Mouse (Mus musculus): ENCODE measurements around the gene Prc1. TPM values are rescaled to one million over a fixed set of nuclear protein-coding genes. Genes with fewer than 3 reads are reported as not detected.

The Prc1 gene
- polyA plus RNA-seq, 1 experiment from 2014 or later: 109 TPM

GRCm38 (mm10) chr7:80267764-80268163, 26.5 kb upstream of the Prc1 start:
- WGBS: 63% methylated on average over 1 of the region's 1 CpGs
- no peak for ATAC-seq (ENCODE audit: insufficient number of reproducible peaks, low FRiP score, low TSS enrichment, low read depth)
- no peak overlapping the region for H3K27ac ChIP-seq (replicated peaks)
- no peaks in the 10 kb centered on the region for H3K27me3 ChIP-seq
- H3K4me1 ChIP-seq: peaks cover 20% of the 10 kb centered on the region
- H3K4me3 ChIP-seq (replicated peaks): no peak overlapping the region
- H3K9ac ChIP-seq: no peak overlapping the region
- H3K4me2 ChIP-seq (replicated peaks): no peak overlapping the region
- no peaks in the 10 kb centered on the region for H3K9me3 ChIP-seq (replicated peaks)
- peaks cover 40% of the 10 kb centered on the region for H3K36me3 ChIP-seq

- Histone ChIP-seq H3K27ac (replicated peaks) (peak within 1 kb of the TSS; percentile 59; the same call in 1 of the 2 replicates), H3K27me3 (no peaks in the 10 kb centered on the region)
- 4% methylated on average over 21 of the region's 21 CpGs for WGBS
These were observed 25.1 kb upstream of the Prc1 start, which contains the start of gene Vps33b for GRCm38 (mm10) chr7:80268897-80269750. Gene Vps33b, plus strand, starts transcription at chr7:80269649.

DNA sequence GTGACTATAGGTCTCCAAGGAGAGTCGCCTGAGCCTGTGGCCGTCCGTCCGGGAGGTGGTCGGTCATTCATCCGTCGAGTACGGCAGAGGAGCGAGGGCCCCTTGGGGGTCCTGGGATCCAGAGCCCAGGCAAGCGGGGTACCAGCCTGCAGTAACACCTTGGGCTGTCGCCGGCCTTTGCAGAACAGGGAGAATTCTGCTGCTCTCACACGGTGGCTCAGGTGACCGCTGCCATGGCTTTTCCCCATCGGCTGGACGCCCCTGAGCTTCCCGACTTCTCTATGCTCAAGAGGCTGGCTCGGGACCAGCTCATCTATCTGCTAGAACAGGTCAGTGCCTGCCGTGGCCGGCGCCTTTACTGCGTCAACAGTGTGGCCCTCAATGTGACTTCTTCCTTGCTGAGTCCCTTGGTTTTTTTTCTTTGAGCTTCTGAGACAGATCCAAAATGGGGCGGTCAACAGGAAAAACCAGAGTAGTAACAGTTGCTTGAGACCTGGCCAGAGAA, 24.4 kb upstream of the Prc1 start:
- peaks cover 20% of the 10 kb centered on the region for H3K4me1 ChIP-seq
- peak overlapping the region; percentile 79 for H3K4me2 ChIP-seq (replicated peaks)
- ATAC-seq (ENCODE audit: insufficient number of reproducible peaks, low FRiP score, low TSS enrichment, low read depth): peak; percentile 56; the same call in 1 of the 2 replicates
- H3K9me3 ChIP-seq (replicated peaks): 0 out of 2 replicates have a peak, but pooled peaks cover 4% of the 10 kb centered on the region
- no peaks in the 10 kb centered on the region for H3K27me3 ChIP-seq
- peak overlapping the region; percentile 57 for H3K4me3 ChIP-seq (replicated peaks)
- 1% methylated on average over 23 of the region's 23 CpGs for WGBS
- H3K9ac ChIP-seq: peak overlapping the region; percentile 37
- H3K27ac ChIP-seq (replicated peaks): no peak overlapping the region
- H3K36me3 ChIP-seq: peaks cover 43% of the 10 kb centered on the region

More at GRCm38 (mm10) chr7:80268897-80269750, 25.1 kb upstream of the Prc1 start, which contains the start of gene Vps33b:
- H3K36me3 ChIP-seq: peaks cover 43% of the 10 kb centered on the region
- peaks cover 20% of the 10 kb centered on the region for H3K4me1 ChIP-seq
- ATAC-seq (ENCODE audit: insufficient number of reproducible peaks, low FRiP score, low TSS enrichment, low read depth): peak; percentile 86
- H3K9me3 ChIP-seq (replicated peaks): no peaks in the 10 kb centered on the region
- H3K9ac ChIP-seq: peak within 1 kb of the TSS; percentile 37
- peak within 1 kb of the TSS; percentile 79 for H3K4me2 ChIP-seq (replicated peaks)
- H3K4me3 ChIP-seq (replicated peaks): peak within 1 kb of the TSS; percentile 57

- peaks cover 52% of the 10 kb centered on the region for H3K36me3 ChIP-seq
- H3K9ac ChIP-seq: no peak overlapping the region
- peaks cover 18% of the 10 kb centered on the region for H3K4me1 ChIP-seq
- no peak overlapping the region for H3K27ac ChIP-seq (replicated peaks)
- H3K4me2 ChIP-seq (replicated peaks): no peak overlapping the region
- no peaks in the 10 kb centered on the region for H3K27me3 ChIP-seq
- peaks cover 9% of the 10 kb centered on the region; the same call in 1 of the 2 replicates for H3K9me3 ChIP-seq (replicated peaks)
- 87% methylated on average over 2 of the region's 2 CpGs for WGBS
- no peak for ATAC-seq (ENCODE audit: insufficient number of reproducible peaks, low FRiP score, low TSS enrichment, low read depth)
- no peak overlapping the region for H3K4me3 ChIP-seq (replicated peaks)
These were observed 20.8 kb upstream of the Prc1 start for GRCm38 (mm10) chr7:80273456-80273855.

DNA sequence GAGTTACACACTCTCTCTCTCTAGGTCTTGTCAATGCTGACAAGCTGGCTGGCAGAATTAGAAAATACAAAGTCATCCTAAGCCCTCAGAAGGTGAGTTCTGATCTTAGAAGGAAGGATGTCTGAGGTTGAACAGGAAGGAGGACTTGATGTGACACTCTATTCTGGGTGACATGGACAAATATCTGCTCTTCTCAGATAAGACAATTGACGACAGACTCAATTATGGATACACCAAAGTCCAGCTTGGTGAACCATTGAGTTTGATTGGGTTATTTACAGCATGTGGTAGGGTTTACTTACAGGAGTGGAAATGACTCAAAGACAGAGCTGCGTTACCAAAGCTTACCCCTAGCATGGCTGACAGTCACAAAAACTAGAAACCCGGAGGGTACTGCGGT, 17.9 kb upstream of the Prc1 start:
- Histone ChIP-seq H3K27ac (replicated peaks) (no peak overlapping the region), H3K4me2 (replicated peaks) (no peak overlapping the region), H3K9ac (no peak overlapping the region), H3K4me3 (replicated peaks) (no peak overlapping the region), H3K27me3 (no peaks in the 10 kb centered on the region), H3K4me1 (no peaks in the 10 kb centered on the region), H3K9me3 (replicated peaks) (peaks cover 9% of the 10 kb centered on the region; the same call in 1 of the 2 replicates), H3K36me3 (peaks cover 77% of the 10 kb centered on the region)
- no peak for ATAC-seq (ENCODE audit: insufficient number of reproducible peaks, low FRiP score, low TSS enrichment, low read depth)
- WGBS: 97% methylated on average over 4 of the region's 4 CpGs

GRCm38 (mm10) chr7:80280032-80280431, 14.2 kb upstream of the Prc1 start:
- peaks cover 83% of the 10 kb centered on the region for H3K36me3 ChIP-seq
- no peak overlapping the region for H3K4me3 ChIP-seq (replicated peaks)
- H3K9me3 ChIP-seq (replicated peaks): peaks cover 2% of the 10 kb centered on the region; the same call in 1 of the 2 replicates
- 84% methylated on average over 10 of the region's 10 CpGs for WGBS
- H3K4me2 ChIP-seq (replicated peaks): no peak overlapping the region
- ATAC-seq (ENCODE audit: insufficient number of reproducible peaks, low FRiP score, low TSS enrichment, low read depth): no peak
- no peaks in the 10 kb centered on the region for H3K27me3 ChIP-seq
- H3K9ac ChIP-seq: no peak overlapping the region
- no peak overlapping the region for H3K27ac ChIP-seq (replicated peaks)
- H3K4me1 ChIP-seq: no peaks in the 10 kb centered on the region

DNA sequence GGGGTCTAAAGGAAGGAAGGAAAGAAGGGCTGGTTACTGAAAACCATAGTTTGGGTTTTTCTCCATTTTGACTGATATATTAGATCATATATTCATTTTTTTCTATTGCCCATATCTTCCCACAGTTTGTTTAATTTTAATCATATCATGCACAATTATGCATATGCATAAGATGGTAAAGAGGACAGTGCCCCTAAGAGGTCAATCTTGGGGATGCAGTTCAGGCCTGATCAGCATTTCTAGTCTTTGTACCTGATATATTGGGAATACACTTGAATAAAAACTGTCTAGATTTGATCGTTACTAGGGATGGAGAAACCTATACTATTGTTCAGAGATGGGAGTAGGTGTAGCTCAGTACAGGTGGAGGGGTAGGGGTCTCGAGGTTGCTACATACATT, 13.3 kb upstream of the Prc1 start:
- Histone ChIP-seq H3K9me3 (replicated peaks) (no peaks in the 10 kb centered on the region), H3K27ac (replicated peaks) (no peak overlapping the region), H3K4me1 (no peaks in the 10 kb centered on the region), H3K36me3 (peaks cover 86% of the 10 kb centered on the region), H3K9ac (no peak overlapping the region), H3K4me2 (replicated peaks) (no peak overlapping the region), H3K4me3 (replicated peaks) (no peak overlapping the region), H3K27me3 (no peaks in the 10 kb centered on the region)
- 88% methylated on average over 2 of the region's 2 CpGs for WGBS
- no peak for ATAC-seq (ENCODE audit: insufficient number of reproducible peaks, low FRiP score, low TSS enrichment, low read depth)

DNA sequence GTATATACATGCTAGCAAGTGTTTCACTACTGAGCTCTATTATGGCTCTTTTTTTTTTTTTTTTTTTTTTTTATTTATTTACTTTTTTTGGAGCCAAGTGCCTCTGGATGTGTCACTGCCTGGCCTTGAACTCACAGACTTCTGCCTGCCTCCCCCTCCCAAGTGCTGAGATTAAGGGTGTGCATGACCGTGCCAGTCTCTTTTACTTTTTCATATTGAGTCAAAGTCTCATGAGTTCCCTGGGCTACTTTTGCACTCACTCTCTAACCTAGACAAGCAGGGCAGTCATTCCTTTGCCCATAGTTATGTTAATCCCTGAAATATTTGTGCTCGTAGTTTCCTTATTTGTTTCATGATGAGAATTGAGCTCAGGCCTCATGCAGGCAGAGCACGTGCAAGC, 12.6 kb upstream of the Prc1 start:
- Histone ChIP-seq H3K36me3 (peaks cover 86% of the 10 kb centered on the region), H3K27me3 (no peaks in the 10 kb centered on the region), H3K27ac (replicated peaks) (no peak overlapping the region), H3K9ac (no peak overlapping the region), H3K9me3 (replicated peaks) (no peaks in the 10 kb centered on the region), H3K4me3 (replicated peaks) (no peak overlapping the region), H3K4me2 (replicated peaks) (no peak overlapping the region), H3K4me1 (no peaks in the 10 kb centered on the region)
- ATAC-seq (ENCODE audit: insufficient number of reproducible peaks, low FRiP score, low TSS enrichment, low read depth): no peak
- 78% methylated on average over 3 of the region's 3 CpGs for WGBS

DNA sequence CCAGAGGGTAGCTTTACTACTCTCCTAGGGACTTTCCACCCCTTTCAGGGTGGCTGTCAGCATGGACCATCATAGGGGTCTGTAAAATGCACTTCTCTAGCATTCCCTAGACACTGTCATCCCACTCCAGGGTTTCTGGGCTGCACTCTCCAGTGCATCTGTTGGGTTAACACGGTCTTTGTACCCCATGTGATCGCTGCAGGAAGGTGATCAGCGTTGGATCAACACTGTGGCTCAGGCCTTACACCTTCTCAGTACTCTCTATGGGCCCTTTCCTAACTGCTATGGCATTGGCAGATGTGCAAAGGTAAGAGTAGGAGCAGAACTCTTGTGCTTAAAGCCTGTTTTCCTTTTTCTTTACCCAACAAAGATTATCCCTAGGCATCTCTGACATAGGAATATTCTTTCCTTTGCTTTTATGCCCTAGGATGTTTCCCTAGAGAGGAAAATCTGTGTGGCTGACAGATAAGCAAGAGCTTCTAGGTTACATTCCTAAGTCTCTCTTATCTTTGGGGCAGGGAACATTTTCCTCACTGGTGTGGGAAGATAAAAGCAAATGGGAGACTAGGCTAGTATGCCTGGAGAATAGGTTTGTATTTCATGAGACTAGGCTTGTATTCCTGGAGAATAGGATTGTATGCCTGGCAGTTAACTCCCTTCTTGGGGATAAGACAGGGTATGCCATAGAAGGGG, 10.9 kb upstream of the Prc1 start:
- Histone ChIP-seq H3K4me3 (replicated peaks) (no peak overlapping the region), H3K27me3 (no peaks in the 10 kb centered on the region), H3K36me3 (peaks cover 87% of the 10 kb centered on the region), H3K4me2 (replicated peaks) (no peak overlapping the region), H3K9ac (no peak overlapping the region), H3K4me1 (no peaks in the 10 kb centered on the region), H3K9me3 (replicated peaks) (no peaks in the 10 kb centered on the region), H3K27ac (replicated peaks) (no peak overlapping the region)
- ATAC-seq (ENCODE audit: insufficient number of reproducible peaks, low FRiP score, low TSS enrichment, low read depth): no peak
- 76% methylated on average over 3 of the region's 3 CpGs for WGBS

GRCm38 (mm10) chr7:80284391-80284790, 9.9 kb upstream of the Prc1 start:
- Histone ChIP-seq H3K27ac (replicated peaks) (no peak overlapping the region), H3K4me1 (no peaks in the 10 kb centered on the region), H3K36me3 (peaks cover 85% of the 10 kb centered on the region), H3K4me2 (replicated peaks) (no peak overlapping the region), H3K9ac (no peak overlapping the region), H3K9me3 (replicated peaks) (no peaks in the 10 kb centered on the region), H3K27me3 (no peaks in the 10 kb centered on the region), H3K4me3 (replicated peaks) (no peak overlapping the region)
- 89% methylated on average over 5 of the region's 5 CpGs for WGBS
- ATAC-seq (ENCODE audit: insufficient number of reproducible peaks, low FRiP score, low TSS enrichment, low read depth): no peak

DNA sequence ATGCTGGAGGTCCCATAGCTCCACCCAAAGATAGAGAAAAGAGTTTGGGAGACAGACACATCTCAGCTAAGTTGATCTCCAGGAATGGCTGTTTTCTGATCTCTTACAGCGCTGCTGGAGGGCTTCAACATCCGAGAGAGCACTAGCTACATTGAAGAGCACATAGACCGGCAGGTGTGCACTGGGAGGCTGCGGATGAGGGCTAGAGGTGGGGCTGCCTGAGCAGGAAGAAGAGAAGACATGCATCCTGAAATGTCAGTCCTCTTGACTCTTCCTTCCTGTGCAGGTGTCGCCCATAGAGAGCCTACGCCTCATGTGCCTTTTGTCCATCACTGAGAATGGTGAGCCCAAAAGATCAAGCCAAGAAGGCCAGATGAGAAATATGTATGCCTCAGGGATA, 8.5 kb upstream of the Prc1 start:
- Histone ChIP-seq H3K4me2 (replicated peaks) (no peak overlapping the region), H3K27me3 (no peaks in the 10 kb centered on the region), H3K4me1 (no peaks in the 10 kb centered on the region), H3K27ac (replicated peaks) (no peak overlapping the region), H3K9me3 (replicated peaks) (no peaks in the 10 kb centered on the region), H3K4me3 (replicated peaks) (no peak overlapping the region), H3K36me3 (peaks cover 78% of the 10 kb centered on the region), H3K9ac (no peak overlapping the region)
- no peak for ATAC-seq (ENCODE audit: insufficient number of reproducible peaks, low FRiP score, low TSS enrichment, low read depth)
- WGBS: 90% methylated on average over 6 of the region's 6 CpGs

All from embryonic facial prominence, embryonic 15.5 days (tissue).